Mouse (Mus musculus) thymus, postnatal 10 days (tissue): ENCODE measurements around the gene Bloc1s4.

Experiments
- DNase-seq, 2 experiments: peaks; one replicate each; pipeline ENCODE4 v3.0.0; 2021; ENCODE audit warnings: low spot score in 2 of 2

Gene Bloc1s4

DNA sequence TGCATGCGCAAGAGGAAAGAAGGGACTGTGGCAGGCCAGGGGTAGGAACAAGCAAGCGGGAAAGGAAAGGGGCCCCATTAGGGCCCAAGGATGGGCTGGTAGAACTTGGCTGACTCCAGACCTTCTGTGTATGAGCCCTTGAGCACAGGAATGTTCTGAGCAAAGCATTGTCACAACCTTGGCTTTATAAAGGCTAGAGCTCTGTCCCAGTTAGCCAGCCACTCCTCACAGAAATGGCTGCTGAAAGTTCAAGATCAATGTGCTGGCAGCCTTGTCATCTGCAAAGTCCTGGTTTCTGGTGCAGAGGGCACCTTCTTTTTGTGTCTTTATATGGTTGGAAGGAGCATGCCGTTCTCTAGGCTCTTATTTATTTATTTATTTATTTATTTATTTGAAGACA is 28.8 kb downstream of the Bloc1s4 start:
- no peak for DNase-seq

DNA sequence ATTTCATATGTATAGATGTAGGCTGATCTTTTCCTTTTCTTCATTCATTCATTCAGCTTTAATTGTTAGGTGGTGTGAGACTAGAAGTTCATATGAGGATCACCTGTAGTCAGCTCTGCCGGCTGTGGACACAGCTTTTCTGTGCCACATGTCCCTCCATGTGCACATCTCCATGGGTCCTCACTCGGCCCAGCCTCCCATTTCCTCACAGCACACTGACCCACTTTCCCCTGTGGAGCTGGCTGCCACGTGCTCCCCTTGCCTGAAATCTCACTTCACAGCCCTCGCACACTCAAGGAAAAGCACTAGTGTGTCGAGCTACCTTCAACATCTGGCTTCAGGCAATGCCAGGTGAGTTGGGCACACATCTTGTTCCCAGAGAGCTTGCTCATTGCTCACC is 29.3 kb downstream of the Bloc1s4 start:
- DNase-seq = no peak

DNA sequence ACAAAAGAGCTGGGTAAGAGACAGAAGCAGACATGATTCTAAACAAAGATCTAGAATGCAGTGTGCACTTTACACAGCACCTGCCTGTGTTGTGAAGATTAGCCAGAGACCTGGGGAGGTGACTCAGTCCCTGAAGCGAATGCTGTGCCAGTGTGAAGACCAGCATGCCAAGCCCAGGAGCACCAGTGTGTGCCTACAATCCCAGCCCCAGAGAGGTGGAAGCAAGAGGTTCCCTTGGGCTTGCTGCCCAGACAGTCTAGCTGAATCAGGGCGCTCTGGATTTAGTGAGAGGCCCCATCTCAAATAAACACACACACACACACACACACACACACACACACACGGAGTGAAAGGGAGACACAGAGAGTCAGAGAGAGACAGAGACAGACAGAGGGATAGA is 30.6 kb downstream of the Bloc1s4 start:
- DNase-seq = no peak

DNA sequence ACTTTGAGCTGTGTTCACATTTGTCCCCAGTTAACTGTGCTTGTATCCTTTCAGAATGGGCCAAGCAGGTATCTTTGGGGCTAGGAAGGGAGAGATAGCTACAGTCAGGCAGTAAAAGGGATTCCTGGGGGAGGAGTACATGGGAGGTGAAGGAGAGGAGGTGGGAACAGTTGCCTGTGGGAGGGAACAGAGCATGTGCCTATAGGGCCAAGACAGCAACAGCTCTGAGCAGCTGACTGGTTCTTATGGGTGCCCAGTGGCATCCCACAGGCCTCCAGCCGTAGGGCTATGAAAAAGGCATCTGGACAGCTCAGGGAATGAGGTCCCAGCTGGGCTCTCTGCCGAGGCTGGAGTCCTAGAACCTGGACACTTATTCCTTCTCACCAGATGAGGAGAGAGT is 31.6 kb downstream of the Bloc1s4 start:
- DNase-seq = no peak

DNA sequence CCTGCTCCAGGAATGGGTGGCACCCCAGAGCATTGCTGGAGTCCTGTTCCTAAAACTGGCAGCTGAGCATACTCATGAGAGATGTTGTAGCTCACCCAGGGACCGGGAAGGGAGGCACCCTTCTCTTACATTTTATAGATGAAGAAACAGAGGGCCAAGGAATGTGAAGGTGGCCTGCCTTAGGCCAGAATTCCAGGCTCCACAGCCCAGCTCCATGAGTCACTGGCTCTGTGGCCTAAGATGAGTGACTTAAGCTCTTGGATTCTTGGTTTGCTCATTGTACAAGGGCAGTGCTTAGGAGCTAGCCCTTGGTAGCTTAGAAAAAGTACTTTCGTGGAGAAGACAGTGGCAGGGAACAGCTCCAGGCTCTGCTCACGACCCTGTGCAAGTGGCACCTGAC is 33.6 kb downstream of the Bloc1s4 start:
- no peak for DNase-seq

DNA sequence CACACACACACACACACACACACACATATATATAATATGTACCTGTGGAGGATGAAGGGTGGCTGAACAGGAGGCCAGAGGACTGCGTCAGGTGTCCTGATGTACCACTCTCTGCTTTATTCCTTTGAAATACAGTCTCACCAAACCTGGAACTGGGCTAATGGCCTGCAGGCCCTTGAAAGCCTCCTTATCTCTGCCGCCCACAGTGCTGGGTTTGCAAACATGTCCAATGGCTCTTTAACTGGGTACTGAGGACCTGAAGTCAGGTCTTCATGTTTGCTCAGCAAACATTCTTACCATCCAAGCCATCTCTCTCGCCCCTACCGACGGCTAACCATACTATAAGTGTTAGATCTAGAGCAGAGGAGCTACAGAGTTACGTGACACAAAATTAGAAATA is 34.8 kb downstream of the Bloc1s4 start:
- DNase-seq = no peak

DNA sequence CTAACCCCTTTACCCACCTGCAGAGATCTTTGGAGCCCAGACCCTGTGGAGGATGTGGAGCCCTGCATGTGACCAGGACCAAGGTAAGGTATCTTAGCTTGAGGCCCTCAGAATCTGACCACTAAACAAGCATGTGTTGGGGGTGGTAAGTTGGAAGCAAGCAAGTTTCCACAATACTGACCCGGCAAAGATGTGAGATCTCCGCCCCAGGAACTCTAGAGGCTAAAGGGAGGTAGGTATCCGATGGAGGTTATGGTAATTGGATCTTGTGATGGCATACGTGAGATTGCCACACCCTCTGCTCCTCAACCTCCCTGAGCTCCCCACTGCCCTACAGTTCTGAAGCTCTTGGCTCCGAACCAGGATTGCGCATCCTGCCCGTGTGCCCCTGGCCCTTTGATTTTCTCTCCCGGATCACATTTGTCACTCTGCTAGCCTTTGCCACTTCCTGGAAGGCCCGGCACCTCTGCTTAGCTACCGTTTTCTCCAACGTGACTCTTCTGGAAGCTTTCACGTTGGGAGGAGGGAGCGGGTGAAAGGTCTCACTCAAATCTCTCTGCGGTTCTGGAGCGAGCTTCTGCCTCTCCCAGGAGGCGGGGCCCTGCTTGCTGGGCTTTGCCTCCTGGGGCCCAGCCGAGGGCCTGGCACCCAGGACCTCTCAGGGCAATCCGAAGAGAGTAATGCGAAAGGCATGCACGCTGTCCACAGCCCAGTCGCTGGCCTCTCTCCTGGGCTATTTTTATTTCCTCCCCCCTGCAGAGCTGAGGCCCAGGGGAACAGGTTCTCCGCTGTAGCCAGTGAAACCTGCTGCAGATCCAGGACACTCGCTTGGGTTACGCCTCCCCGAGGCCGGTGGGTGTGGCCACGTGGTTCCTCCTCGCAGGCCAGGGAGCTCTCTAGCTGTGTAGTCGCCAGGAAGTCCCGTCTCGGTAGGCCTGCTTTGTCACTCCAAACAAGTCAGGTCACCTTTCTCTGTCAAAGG is 35.6 kb downstream of the Bloc1s4 start:
- peak; percentile 63 to 68 for DNase-seq

DNA sequence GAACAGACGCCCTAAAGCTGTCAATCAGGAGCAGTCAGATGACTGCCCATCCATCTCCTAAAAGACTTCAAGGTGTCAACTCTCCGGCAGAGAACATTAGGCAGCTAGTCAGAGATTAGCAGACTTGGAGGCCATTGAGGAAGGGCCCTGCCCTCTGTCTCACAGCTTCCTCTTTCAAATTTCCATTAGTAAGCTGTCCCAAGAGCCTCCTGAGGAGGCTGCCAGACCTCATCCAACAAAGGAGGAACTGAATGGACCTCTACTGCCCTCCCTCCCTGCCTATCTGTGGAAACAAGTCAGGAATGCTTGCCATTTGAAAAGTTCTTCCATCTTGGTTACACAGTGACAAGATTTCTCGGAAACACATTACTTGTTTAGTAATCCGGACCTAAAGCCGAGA is 36.6 kb downstream of the Bloc1s4 start:
- DNase-seq = no peak

DNA sequence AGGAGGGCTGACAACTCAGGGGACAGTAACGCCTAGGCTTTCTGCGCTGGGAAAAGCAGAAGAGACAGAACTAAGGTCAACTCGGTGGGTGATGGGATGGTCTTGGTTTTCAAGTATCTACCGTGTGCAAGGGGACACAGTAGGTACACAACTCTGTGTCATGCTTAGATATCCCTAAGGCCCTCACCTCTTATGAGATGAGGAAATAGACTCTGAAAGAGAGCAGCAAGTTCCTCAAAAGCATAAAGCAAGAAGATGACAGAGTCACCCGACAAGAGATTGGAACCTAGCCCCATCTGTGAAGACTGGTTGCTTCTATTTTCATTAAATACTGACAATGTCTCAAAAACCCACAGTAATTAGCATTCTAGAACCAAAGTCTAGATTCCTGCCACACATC is 42.7 kb downstream of the Bloc1s4 start:
- no peak for DNase-seq

DNA sequence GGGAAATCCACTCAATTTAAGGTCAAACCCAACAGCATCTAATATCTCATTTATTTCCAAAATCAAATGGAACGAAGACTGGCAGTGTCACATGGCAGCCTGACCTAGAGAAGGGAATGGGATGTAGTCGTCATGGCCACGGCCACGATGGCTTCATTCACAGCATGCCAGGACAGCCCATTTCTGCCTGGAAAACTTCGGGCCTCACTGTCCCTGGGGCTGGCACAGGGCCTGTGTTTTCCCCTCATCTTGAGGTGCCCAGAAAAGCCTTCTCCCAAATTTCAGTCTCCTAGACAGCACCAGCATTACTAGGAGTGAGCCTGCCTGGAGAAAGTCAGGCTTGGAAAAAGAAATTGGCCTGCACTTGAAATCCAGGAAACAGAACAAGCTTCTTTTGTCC is 43.1 kb downstream of the Bloc1s4 start:
- no peak for DNase-seq

DNA sequence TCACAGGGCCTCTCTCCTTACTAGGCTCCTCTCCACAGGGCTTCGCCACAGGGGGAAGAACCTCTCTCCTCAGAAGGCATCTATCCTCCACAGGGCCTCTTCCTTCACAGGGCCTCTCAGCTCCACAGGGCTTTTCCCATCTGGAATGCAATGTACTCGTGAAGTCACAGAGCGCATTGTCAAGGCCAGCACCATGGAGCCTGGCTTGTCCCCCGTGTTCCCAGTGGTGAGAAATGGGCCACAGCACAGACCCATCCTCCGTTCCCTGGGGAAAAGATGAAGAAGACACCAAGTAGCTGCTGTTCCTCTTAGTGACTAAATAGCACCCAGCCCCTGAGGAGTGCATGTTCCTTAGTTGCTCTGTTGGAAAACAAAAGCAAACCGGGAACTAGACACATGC is 43.8 kb downstream of the Bloc1s4 start:
- no peak for DNase-seq

DNA sequence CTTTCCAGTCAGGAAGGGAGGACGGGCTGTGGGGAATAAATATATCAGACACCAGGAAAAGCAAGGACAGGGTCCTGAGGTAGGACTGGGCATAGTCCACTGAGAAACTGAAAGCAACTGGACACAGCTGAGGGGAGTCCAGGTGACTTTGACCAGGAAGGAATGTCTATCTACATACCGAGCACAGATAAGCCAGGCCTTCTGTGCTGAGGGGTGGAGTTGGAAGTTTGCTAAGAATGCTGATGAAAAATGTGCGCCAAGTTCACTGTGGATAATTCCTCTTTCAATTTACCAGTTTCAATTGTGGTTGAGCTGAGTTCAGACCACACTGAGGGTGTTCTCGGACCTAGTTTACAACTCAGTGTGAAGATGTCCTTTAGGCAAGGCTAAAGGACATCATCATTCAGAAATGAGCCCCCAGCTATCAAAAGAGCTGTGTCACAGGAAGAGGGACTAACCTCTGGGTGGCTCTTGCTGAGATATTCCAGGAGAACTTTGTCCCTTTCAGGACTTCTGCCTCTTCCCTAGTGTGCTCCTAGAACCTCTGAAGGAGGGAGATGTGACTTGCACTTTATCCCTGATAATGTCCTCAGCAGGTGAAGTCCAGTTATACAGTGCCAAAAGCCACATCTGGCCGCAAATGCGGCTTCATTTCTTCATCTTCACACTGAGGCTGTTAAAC is 47.4 kb downstream of the Bloc1s4 start:
- DNase-seq = no peak

DNA sequence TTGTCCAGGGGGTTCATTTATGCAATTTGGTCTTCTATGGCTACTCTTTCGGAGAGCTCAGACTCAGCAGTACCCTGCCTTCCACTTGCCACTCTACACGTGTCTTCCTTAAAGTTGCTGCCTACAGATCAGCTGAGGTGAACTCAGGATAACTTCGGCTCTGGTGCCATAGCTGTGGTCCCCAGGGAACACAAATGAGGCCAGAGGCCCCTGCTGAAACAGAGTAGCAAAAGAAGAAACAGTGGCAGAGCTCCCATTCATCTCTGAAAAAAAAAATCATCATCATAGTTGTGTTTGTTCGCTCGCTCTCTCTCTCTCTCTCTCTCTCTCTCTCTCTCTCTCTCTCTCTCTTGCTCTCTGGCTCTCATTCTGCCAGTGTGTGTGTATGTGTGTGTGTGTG is 49.8 kb downstream of the Bloc1s4 start:
- DNase-seq = no peak

DNA sequence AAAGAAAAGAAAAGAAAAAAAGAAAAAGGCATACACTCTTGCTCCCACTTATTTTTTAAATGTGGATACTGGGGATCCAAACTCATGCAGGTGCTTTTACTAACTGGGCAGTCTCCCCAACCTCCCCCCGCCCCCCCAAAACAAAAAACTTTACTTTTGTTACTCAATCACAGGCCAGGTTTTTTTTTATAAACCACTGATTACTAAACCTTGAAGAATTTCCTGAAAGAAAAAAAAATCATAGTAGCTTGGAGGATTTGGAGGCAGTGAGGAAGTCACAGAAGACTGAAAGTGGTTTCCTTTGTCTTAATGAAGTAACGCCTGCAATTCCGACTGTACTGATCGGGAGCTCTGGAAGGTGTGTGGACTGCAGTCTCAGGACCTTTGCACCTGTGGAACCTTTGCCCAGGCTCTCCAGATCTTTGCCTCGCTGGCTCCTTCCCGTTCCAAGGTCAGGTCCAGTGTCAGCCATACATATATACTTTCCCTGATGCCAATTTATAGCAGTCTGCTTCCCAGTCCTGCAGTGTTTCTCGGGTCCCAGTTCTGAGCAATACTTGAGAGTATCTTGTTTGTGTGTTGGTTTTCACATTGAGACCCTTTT is 50.3 kb downstream of the Bloc1s4 start:
- no peak for DNase-seq
